Mouse (Mus musculus) neural tube, embryonic 13.5 days (tissue): ENCODE results near the gene Fut2. TPM values are rescaled to one million over a fixed set of nuclear protein-coding genes. Genes with fewer than 3 reads are reported as not detected.

Source experiments
- ATAC-seq: fragments of 200-750 bp; cut with Nextera tagmentation; 2 replicates; pipeline ENCODE4 v1.8.0; 2017; ENCODE audit warnings: low read depth, mild to moderate bottlenecking, moderate TSS enrichment, moderate library complexity
- H3K27ac ChIP-seq: fragments of 300-500 bp; sonication (generic); replicated peaks from 2 replicates; pipeline ENCODE4 v1.5.1; 2015; ENCODE audit warnings: moderate library complexity, mild to moderate bottlenecking, inconsistent platforms
- H3K27me3 ChIP-seq: fragments of 300-500 bp; sonication (generic); 2 replicates; pipeline ENCODE4 v1.6.1; 2015; ENCODE audit warnings: mild to moderate bottlenecking, inconsistent platforms
- H3K36me3 ChIP-seq: fragments of 300-500 bp; sonication (generic); 2 replicates; pipeline ENCODE4 v1.6.1; 2015; ENCODE audit warnings: mild to moderate bottlenecking, inconsistent platforms
- H3K4me1 ChIP-seq: fragments of 300-500 bp; sonication (generic); replicated peaks from 2 replicates; pipeline ENCODE4 v1.6.1; 2015; ENCODE audit warnings: inconsistent platforms
- H3K4me2 ChIP-seq: fragments of 300-500 bp; sonication (generic); 2 replicates; pipeline ENCODE4 v1.6.1; 2015; ENCODE audit warnings: inconsistent platforms, mild to moderate bottlenecking, moderate library complexity
- H3K4me3 ChIP-seq: fragments of 300-500 bp; sonication (generic); 2 replicates; pipeline ENCODE4 v1.5.1; 2015; ENCODE audit warnings: mild to moderate bottlenecking, inconsistent platforms
- H3K9ac ChIP-seq: fragments of 300-500 bp; sonication (generic); 2 replicates; pipeline ENCODE4 v1.6.1; 2015; ENCODE audit warnings: moderate library complexity, mild to moderate bottlenecking, inconsistent platforms
- H3K9me3 ChIP-seq: fragments of 300-500 bp; sonication (generic); 2 replicates; pipeline ENCODE4 v1.6.1; 2016; ENCODE audit warnings: inconsistent platforms
- WGBS: fragments of 180-500 bp; shearing (Covaris S2); methylation state at CpG from one replicate; pipeline ENCODE4 v1.1.7; 2015; 5-methylcytosine and 5-hydroxymethylcytosine counted together
- polyA plus RNA-seq: library from polyadenylated mRNA; unstranded; fragments of >200 nt; fragmentation: Nextera tagmentation; extraction: Ambion mirVana; gene quantifications from 2 replicates; pipeline ENCODE4 v1.2.1, GENCODE M21; 2015

Gene Fut2
- polyA plus RNA-seq, 1 experiment from 2014 or later, result 0.15 TPM

GRCm38 (mm10) chr7:45628364-45629294, 37.6 kb downstream of the Fut2 start:
- H3K9me3 ChIP-seq, result no peaks in the 10 kb centered on the region
- no peaks in the 10 kb centered on the region for H3K36me3 ChIP-seq
- H3K4me2 ChIP-seq, result peak overlapping the region; percentile 91
- H3K4me1 ChIP-seq, result peaks cover 31% of the 10 kb centered on the region
- ATAC-seq, result peak; percentile 79
- H3K4me3 ChIP-seq, result peak overlapping the region; percentile 58
- under 1% methylated on average over 99 of the region's 105 CpGs for WGBS
- H3K27ac ChIP-seq, result peak overlapping the region; percentile 93
- peak overlapping the region; percentile 87 for H3K9ac ChIP-seq
- H3K27me3 ChIP-seq, result peaks cover 36% of the 10 kb centered on the region

- H3K9me3 ChIP-seq, result no peaks in the 10 kb centered on the region
- peak within 1 kb of the TSS; percentile 87 for H3K9ac ChIP-seq
- 84% methylated on average over 9 of the region's 9 CpGs for WGBS
- peaks cover 22% of the 10 kb centered on the region for H3K4me1 ChIP-seq
- H3K4me3 ChIP-seq, result peak within 1 kb of the TSS; percentile 58
- no peaks in the 10 kb centered on the region for H3K36me3 ChIP-seq
- peak within 1 kb of the TSS; percentile 91 for H3K4me2 ChIP-seq
- H3K27me3 ChIP-seq, result peaks cover 25% of the 10 kb centered on the region
- peak within 1 kb of the TSS; percentile 93 for H3K27ac ChIP-seq
- ATAC-seq, result no peak
Observed at GRCm38 (mm10) chr7:45627261-45627660, 38.9 kb downstream of the Fut2 start, which contains the start of gene Rasip1. Gene Rasip1 (plus strand): TSS chr7:45627488.

GRCm38 (mm10) chr7:45626571-45627076, 39.6 kb downstream of the Fut2 start:
- Histone ChIP-seq H3K4me1 (peaks cover 21% of the 10 kb centered on the region), H3K4me2 (no peak overlapping the region), H3K27ac (no peak overlapping the region), H3K9ac (no peak overlapping the region), H3K9me3 (no peaks in the 10 kb centered on the region), H3K36me3 (no peaks in the 10 kb centered on the region), H3K27me3 (peaks cover 20% of the 10 kb centered on the region), H3K4me3 (no peak overlapping the region)
- 91% methylated on average over 7 of the region's 7 CpGs for WGBS
- ATAC-seq, result no peak

- H3K27ac ChIP-seq, result no peak overlapping the region
Observed at GRCm38 (mm10) chr7:45625481-45625880, 40.7 kb downstream of the Fut2 start.

GRCm38 (mm10) chr7:45624718-45625117, 41.5 kb downstream of the Fut2 start:
- no peak overlapping the region for H3K9ac ChIP-seq
- H3K27ac ChIP-seq, result no peak overlapping the region
- H3K9me3 ChIP-seq, result no peaks in the 10 kb centered on the region
- ATAC-seq, result no peak
- no peaks in the 10 kb centered on the region for H3K36me3 ChIP-seq
- H3K27me3 ChIP-seq, result peaks cover 14% of the 10 kb centered on the region
- 79% methylated on average over 3 of the region's 3 CpGs for WGBS
- H3K4me2 ChIP-seq, result no peak overlapping the region
- H3K4me1 ChIP-seq, result peaks cover 12% of the 10 kb centered on the region
- no peak overlapping the region for H3K4me3 ChIP-seq

More at GRCm38 (mm10) chr7:45625481-45625880, 40.7 kb downstream of the Fut2 start:
- no peak for ATAC-seq
- Histone ChIP-seq H3K4me2 (no peak overlapping the region), H3K4me3 (no peak overlapping the region), H3K9me3 (no peaks in the 10 kb centered on the region), H3K27me3 (peaks cover 15% of the 10 kb centered on the region), H3K9ac (no peak overlapping the region), H3K36me3 (no peaks in the 10 kb centered on the region), H3K4me1 (peaks cover 17% of the 10 kb centered on the region)
- WGBS, result 91% methylated on average over 8 of the region's 8 CpGs

GRCm38 (mm10) chr7:45623507-45623906, 42.7 kb downstream of the Fut2 start:
- H3K27ac ChIP-seq, result no peak overlapping the region
- 94% methylated on average over 11 of the region's 11 CpGs for WGBS
- H3K9ac ChIP-seq, result no peak overlapping the region
- no peak overlapping the region for H3K4me2 ChIP-seq
- ATAC-seq, result no peak
- H3K4me3 ChIP-seq, result no peak overlapping the region
- H3K4me1 ChIP-seq, result peaks cover 12% of the 10 kb centered on the region
- H3K36me3 ChIP-seq, result no peaks in the 10 kb centered on the region
- peaks cover 26% of the 10 kb centered on the region for H3K27me3 ChIP-seq
- no peaks in the 10 kb centered on the region for H3K9me3 ChIP-seq

GRCm38 (mm10) chr7:45621443-45621842, 44.8 kb downstream of the Fut2 start, which contains the start of gene Izumo1:
Gene Izumo1 (plus strand): TSS chr7:45621811.
- Histone ChIP-seq H3K4me3 (no peak within 1 kb of the TSS), H3K27ac (no peak within 1 kb of the TSS), H3K9me3 (no peaks in the 10 kb centered on the region), H3K4me2 (no peak within 1 kb of the TSS), H3K27me3 (peaks cover 35% of the 10 kb centered on the region), H3K4me1 (peaks cover 8% of the 10 kb centered on the region; the same call in 1 of the 2 replicates), H3K36me3 (no peaks in the 10 kb centered on the region), H3K9ac (no peak within 1 kb of the TSS)
- no peak for ATAC-seq
- WGBS, result 36% methylated on average over 9 of the region's 9 CpGs

GRCm38 (mm10) chr7:45619592-45619991, 46.6 kb downstream of the Fut2 start:
- Histone ChIP-seq H3K27me3 (peaks cover 53% of the 10 kb centered on the region), H3K9me3 (no peaks in the 10 kb centered on the region), H3K36me3 (no peaks in the 10 kb centered on the region), H3K4me1 (peaks cover 8% of the 10 kb centered on the region; the same call in 1 of the 2 replicates), H3K4me3 (no peak overlapping the region), H3K4me2 (no peak overlapping the region), H3K27ac (no peak overlapping the region), H3K9ac (no peak overlapping the region)
- no peak for ATAC-seq
- WGBS, result 85% methylated on average over 5 of the region's 5 CpGs

GRCm38 (mm10) chr7:45618316-45618715, 47.9 kb downstream of the Fut2 start:
- no peak overlapping the region for H3K4me2 ChIP-seq
- H3K27ac ChIP-seq, result no peak overlapping the region
- peaks cover 53% of the 10 kb centered on the region for H3K27me3 ChIP-seq
- H3K9me3 ChIP-seq, result no peaks in the 10 kb centered on the region
- ATAC-seq, result no peak
- H3K4me3 ChIP-seq, result no peak overlapping the region
- peaks cover 8% of the 10 kb centered on the region; the same call in 1 of the 2 replicates for H3K4me1 ChIP-seq
- H3K36me3 ChIP-seq, result no peaks in the 10 kb centered on the region
- H3K9ac ChIP-seq, result no peak overlapping the region
- WGBS, result 75% methylated on average over 5 of the region's 5 CpGs

- Histone ChIP-seq H3K9ac (no peak within 1 kb of the TSS), H3K36me3 (no peaks in the 10 kb centered on the region), H3K4me1 (peaks cover 8% of the 10 kb centered on the region; the same call in 1 of the 2 replicates), H3K4me3 (0 out of 2 replicates have a peak within 1 kb of the TSS, but pooled peaks have one; percentile 4), H3K4me2 (peak within 1 kb of the TSS; percentile 24), H3K9me3 (no peaks in the 10 kb centered on the region), H3K27me3 (peaks cover 53% of the 10 kb centered on the region), H3K27ac (no peak within 1 kb of the TSS)
- 8% methylated on average over 31 of the region's 31 CpGs for WGBS
- ATAC-seq, result no peak
Observed at GRCm38 (mm10) chr7:45617042-45617695, 49.0 kb downstream of the Fut2 start, which contains the start of gene Fut1. Gene Fut1 (plus strand): TSS chr7:45617289.

GRCm38 (mm10) chr7:45616277-45616676, 49.9 kb downstream of the Fut2 start:
- 26% methylated on average over 6 of the region's 6 CpGs for WGBS
- no peak overlapping the region for H3K4me3 ChIP-seq
- ATAC-seq, result no peak
- H3K4me1 ChIP-seq, result peaks cover 8% of the 10 kb centered on the region; the same call in 1 of the 2 replicates
- H3K9me3 ChIP-seq, result no peaks in the 10 kb centered on the region
- no peak overlapping the region for H3K9ac ChIP-seq
- H3K4me2 ChIP-seq, result no peak overlapping the region
- H3K27ac ChIP-seq, result no peak overlapping the region
- H3K36me3 ChIP-seq, result no peaks in the 10 kb centered on the region
- H3K27me3 ChIP-seq, result peaks cover 53% of the 10 kb centered on the region

GRCm38 (mm10) chr7:45609511-45609910, 56.7 kb downstream of the Fut2 start:
- H3K9ac ChIP-seq, result no peak overlapping the region
- no peak for ATAC-seq
- H3K9me3 ChIP-seq, result no peaks in the 10 kb centered on the region
- no peak overlapping the region for H3K27ac ChIP-seq
- 56% methylated on average over 1 of the region's 1 CpGs for WGBS
- no peaks in the 10 kb centered on the region for H3K27me3 ChIP-seq
- no peaks in the 10 kb centered on the region for H3K36me3 ChIP-seq
- no peak overlapping the region for H3K4me3 ChIP-seq
- H3K4me2 ChIP-seq, result no peak overlapping the region
- no peaks in the 10 kb centered on the region for H3K4me1 ChIP-seq
